Mouse (Mus musculus): ENCODE data around the gene Usp48. TPM values are rescaled to one million over a fixed set of nuclear protein-coding genes. Genes with fewer than 3 reads are reported as not detected.
A peak's percentile ranks its signal among the peaks of the same experiment; 100 is the strongest.
"Not testable (repeated sequence)": the region's sequence is repeated elsewhere in the genome, so short reads cannot be mapped to it uniquely, and the experiment has no call there.

Gene Usp48
- 100 to 1,000 TPM; 139 to 150 TPM for total RNA-seq (2021)
- long read RNA-seq, experiment 1, full-length matches to known transcripts = 5 of 23 reads
- long read RNA-seq, experiment 1, partial matches to known transcripts = 4 of 23 reads
- long read RNA-seq, experiment 1, other reads (novel, unspliced or antisense) = 14 of 23 reads
- long read RNA-seq, experiment 2, full-length matches to known transcripts = 15 of 100 reads
- long read RNA-seq, experiment 2, partial matches to known transcripts = 25 of 100 reads
- long read RNA-seq, experiment 2, other reads (novel, unspliced or antisense) = 60 of 100 reads

DNA sequence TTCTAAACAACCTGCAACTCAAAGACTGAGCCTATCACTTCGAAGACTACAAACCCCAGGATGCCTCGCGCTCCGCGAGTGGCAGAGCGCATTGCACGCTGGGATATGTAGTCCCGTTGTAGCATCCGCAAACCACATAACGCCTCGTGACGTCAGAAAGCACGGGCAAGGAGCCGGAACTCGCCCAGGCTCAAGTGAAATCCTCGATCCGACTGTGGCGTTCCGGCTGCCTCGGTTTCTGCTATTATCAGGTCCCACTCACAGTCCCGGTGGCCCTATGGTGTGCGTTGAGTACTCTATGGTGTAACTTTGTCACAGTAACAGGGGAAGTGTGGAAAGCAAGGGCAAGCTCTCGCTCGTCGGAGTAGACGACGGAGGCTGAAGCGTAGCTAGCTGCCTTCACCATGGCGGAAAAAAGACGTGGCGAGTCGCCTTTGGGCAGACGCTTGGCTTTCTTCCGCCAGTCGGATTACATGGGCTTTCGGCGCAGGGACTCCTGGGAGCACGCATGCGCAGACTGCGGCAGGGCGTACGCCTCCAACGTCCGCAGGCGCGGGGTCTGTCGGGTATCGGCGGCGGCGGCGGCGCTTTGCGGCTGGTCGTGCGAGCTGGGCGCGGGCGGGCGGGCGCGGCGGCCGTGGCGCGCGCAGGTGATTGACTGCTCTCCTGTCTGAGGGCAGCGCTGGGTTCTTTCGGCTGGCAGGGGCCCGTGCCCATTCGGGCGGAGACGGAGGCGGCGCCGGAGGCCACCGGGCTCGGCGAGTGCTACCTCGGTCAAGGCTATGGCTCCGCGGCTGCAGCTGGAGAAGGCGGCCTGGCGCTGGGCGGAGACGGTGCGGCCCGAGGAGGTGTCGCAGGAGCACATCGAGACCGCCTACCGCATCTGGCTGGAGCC lies at the start of gene Usp48:
Gene Usp48 (plus strand): TSS at position 155 of the 895 bp plus-strand sequence.
- peak; percentile 97 for DNase-seq (ENCODE audit: low spot score in 2 of 2)

DNA sequence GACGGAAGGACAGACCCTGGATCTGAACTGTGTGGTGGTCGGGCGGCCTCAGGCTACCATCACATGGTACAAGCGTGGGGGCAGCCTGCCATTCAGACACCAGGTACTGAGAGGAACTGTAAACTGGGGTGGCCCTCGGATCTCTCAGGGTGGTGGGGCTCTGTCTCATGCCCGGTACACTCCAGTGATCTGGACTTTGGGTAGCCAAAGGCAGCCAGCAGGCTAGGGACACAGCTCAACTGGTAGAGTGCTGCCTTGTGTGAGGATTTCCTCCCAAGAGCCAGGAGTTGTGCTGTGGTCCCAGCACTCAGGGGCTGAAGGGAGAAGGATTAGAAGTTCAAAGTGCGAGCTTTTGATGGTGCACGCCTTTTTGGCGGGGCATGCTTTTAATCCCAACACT lies 48.0 kb upstream of the Usp48 start:
- no peak for DNase-seq (ENCODE audit: low spot score in 2 of 2)

DNA sequence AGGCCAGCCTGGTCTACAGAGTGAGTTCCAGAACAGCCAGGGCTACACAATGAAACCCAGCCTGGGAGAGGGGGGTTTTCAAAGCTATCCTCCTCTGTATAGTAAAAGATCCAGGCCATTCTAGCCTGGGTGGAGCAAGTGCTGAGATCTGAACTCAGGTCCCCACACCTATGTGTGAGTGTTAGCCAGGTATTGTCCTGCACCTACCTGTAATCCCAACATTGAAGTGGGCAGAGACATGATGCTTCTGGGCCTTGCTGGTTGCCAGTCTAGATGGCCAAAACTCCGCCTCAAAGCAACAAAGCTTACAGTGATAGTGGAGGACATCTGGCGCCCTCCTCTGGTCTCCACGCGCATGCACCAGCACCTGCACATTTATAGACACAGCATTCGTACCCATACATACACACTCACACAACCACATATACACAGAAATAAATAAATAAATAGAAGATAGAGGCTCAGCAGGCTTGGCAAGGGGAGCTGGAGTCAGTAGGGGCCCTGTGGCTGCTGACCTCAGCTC lies 47.5 kb upstream of the Usp48 start:
- no peak for DNase-seq (ENCODE audit: low spot score in 2 of 2)

DNA sequence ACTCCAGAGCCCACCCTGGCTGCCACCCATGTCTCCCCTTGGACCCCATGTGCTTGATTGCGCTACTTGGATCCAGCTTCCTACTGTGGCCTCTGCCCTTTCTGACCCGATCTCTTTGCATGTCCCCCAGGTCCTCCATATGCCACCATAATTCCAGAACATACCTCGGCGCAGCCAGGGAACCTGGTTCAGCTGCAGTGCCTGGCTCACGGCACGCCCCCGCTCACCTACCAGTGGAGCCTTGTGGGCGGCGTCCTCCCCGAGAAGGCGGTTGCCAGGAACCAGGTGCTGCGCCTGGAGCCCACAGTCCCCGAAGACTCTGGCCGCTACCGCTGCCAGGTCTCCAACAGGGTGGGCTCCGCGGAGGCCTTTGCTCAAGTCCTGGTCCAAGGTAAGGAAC lies 40.1 kb upstream of the Usp48 start:
- DNase-seq (ENCODE audit: low spot score in 2 of 2) = no peak

DNA sequence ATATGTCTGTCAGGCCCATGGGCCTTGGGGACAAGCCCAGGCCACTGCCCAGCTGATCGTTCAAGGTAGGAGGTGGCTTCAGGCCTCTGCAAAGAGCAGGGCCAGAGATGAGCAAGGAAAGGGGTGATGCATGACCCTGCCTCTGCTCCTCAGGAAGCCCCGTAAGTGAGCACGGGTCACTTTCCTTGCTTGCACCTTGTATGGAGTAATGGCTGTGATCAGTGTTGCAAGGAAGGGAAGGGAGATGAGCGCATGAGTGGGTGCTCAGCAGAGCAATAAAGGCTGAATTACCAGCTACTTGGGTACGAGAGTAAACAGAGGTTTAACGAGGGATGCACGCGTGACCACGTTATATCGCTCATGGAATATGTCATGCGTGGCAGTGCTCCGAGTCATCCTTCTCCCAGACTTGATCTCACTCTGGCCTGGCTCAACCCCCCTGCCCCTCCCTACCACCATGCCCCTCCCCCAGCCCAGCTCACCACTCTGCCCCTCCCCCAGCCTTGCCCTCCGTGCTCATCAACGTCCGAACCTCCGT lies 36.8 kb upstream of the Usp48 start:
- DNase-seq (ENCODE audit: low spot score in 2 of 2) = no peak

DNA sequence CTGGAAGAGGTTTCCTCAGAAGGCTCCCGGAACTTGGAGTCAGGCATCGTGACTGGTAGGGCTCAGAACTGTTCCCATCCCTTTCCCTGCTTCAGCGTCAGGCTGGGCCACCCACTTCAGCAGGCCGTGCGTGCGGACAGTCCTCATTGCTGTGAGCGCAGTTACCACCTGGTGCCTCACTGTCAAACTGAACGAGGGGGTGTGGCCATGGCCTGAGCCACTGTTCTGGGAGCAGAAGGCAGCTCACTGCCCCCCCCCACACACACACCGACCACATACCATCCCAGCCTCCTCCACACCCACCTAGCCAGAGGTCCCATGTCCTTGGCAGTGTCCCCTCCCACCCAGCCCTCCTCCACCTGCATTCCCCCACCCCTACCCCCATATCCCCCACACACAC lies 23.7 kb upstream of the Usp48 start:
- DNase-seq (ENCODE audit: low spot score in 2 of 2) = no peak

DNA sequence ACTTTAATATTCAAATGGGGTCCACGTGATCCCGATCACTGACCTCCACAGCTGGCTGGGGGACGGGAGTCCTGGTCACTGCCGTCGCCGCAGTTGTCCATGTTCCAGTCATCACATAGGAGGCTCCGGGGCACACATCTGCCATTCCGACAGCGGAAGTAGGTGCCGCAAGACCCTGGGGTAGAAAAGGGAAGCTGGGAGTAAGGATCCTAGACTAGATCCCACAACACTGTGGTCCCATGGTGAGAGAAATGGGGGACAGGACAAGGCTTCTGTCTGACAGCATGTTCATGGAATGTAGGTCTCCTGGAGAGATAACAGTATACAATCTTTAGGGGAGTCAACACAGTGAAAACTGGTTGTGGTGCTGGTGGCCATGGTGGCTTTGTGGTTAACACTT lies 19.1 kb upstream of the Usp48 start, which contains the start of gene Ldlrad2:
Gene Ldlrad2 (minus strand): TSS at position 101 of the 400 bp plus-strand sequence.
- DNase-seq (ENCODE audit: low spot score in 2 of 2) = no peak

DNA sequence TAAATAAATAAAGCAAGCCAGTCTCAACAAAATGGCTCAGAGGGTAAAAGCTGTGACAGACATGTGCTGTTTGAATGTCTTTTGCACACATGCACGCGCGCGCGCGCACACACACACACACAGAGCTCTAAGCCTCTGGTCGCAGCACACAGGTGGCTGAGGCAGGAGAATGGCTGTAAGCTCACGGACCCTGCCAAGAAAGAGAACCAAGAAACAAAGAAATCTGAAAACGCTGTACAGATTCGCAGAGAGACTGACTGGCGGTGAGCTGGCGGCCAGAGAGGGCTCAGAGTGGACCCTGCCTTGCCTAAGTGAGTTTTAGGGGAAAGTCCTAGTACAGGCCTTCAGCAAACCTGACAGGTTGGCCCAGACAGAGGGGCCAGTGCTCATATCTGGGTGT lies 16.1 kb upstream of the Usp48 start:
- DNase-seq (ENCODE audit: low spot score in 2 of 2) = no peak

DNA sequence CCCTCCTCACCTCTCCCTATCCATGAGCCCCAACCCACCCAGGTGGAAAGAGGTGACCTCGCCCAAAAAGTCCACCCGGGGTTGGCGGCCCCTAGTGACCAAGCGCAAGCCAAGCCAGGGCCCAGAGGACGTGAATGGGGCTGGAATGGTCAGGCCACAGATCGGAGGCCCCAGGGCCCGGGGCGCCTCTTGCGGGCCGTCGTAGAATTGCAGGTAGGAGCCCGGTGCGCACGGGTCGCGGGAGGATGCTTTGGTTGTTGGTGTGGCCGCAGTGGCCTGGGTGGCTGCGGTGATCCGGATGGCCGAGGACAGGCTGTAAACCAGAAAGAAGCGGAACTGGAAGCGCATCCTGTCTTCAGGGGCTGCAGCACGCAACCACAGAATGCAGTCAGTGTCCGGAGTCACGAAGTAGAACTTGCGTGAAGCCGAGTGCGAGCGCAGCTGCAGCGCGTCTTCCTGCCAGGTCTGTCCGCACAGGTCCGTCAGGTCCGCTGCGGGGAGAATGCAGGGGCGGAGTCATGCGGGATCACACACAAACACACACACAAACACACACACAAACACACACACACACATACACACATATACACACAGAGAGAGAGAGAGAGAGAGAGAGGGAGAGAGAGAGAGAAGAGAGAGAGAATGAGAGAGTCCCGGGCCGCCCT lies 15.2 kb upstream of the Usp48 start:
- peak; percentile 29 to 30 for DNase-seq (ENCODE audit: low spot score in 2 of 2)

DNA sequence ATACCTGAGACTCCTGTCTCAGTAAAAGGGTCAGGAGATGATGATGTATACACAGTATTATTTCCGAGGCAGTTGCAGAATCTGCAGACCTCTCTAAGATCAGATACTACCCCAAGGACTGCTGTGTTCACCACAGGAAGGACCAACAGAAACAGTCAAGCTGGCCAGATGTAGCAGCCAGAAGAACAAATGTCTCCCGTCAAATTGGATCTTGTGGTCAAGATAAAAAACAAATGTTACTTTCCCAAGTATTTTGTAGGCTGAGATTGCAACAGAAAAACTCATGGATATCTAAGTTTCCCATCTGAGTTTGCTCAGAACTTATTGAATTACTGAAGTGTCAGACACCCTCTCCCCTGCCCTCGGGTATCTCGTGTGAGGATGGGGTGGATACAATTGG lies 13.8 kb upstream of the Usp48 start:
- DNase-seq (ENCODE audit: low spot score in 2 of 2) = no peak

DNA sequence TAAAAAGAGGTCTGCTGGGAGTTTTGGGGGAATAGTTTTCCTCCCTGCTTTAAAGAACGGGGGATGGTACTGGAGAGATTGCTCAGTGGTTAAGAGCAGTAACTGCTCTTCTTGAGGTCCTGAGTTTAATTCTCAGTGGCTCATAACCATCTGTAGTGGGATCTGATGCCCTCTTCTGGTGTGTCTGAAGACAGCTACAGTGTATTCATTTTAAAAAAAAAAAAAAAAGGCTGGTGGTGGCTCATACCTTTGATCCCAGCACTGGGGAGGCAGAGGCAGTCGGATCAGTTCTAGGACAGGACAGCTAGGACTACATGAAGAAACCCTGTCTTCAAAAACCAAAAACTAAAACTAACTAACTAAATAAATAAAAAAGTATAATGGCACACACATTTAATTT lies 13.3 kb upstream of the Usp48 start:
- no peak for DNase-seq (ENCODE audit: low spot score in 2 of 2)

DNA sequence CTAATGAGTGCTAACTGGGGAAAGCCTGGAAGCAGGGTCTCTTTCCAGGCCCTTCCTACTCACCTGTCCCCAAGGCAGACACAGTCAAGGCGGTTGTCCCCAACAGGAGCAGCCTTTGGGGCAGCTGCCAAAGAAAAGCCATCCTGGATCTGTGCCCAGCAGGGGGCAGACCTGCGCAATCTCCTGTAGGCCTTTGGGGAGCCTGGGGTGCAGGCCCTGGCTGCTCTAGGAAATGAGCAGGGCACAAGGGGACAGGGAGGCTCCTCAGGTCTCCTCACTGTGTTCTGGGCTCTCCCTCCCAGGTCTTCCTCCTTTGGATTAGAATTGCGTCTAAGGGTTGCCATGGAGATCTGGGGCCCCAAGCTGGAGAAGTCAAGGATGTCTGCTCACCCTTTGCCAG lies 11.7 kb upstream of the Usp48 start:
- DNase-seq (ENCODE audit: low spot score in 2 of 2) = peak in 1 of 2 experiments; percentile 39

DNA sequence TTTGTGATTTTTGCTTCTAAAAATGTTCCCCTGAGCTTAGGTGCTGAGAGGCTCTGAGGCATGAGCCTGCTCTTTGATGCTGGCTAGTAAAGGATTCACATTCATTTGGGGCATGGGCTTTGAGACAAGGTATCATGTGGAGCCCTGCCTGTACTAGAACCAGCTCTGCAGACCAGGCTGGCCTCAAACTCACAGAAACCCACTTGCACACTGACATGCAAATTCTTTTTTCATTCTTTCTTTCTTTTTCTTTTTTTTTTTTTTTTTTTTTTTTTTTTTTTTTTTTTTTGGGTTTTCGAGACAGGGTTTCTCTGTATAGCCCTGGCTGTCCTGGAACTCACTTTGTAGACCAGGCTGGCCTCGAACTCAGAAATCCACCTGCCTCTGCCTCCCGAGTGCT lies 4.5 kb upstream of the Usp48 start:
- not testable (repeated sequence) for DNase-seq (ENCODE audit: low spot score in 2 of 2)

DNA sequence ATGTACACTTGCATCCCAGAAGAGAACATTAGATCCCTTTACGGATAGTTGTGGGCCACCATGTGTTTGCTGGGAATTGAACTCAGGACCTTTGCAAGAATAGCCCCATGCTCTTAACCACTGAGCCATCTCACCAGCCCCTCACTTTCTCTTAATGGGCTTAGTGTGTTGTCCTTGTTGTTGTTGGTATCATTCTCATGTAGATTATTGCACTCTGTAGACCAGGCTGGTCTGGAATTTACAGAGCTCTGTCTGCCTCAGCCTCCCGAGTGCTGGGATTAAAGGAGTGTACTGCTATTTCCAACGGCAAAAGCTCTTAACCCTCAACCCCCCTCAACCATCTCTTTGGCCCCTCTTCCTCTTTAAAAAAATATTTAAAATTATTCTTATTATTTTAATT lies 4.0 kb upstream of the Usp48 start:
- no peak for DNase-seq (ENCODE audit: low spot score in 2 of 2)

DNA sequence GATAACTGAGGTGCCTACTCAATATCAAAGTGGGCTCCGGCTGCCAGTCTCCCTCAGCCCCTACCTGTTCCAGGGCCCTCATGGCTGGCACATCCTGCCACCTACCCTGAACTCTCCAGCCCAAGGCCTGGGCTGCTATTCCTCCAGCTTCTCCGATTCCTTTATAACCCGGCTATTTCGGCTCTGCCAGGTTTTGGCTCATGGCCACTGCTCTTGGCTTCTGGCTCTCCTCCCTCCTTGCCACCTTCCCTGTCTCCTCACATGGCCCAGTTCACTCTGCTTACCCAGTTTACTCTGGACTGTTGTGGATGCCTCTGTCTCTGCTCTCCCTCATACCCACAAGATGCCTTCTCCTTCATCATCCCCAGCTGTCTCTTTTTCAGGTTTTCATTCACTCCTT lies 2.6 kb upstream of the Usp48 start:
- DNase-seq (ENCODE audit: low spot score in 2 of 2) = no peak

DNA sequence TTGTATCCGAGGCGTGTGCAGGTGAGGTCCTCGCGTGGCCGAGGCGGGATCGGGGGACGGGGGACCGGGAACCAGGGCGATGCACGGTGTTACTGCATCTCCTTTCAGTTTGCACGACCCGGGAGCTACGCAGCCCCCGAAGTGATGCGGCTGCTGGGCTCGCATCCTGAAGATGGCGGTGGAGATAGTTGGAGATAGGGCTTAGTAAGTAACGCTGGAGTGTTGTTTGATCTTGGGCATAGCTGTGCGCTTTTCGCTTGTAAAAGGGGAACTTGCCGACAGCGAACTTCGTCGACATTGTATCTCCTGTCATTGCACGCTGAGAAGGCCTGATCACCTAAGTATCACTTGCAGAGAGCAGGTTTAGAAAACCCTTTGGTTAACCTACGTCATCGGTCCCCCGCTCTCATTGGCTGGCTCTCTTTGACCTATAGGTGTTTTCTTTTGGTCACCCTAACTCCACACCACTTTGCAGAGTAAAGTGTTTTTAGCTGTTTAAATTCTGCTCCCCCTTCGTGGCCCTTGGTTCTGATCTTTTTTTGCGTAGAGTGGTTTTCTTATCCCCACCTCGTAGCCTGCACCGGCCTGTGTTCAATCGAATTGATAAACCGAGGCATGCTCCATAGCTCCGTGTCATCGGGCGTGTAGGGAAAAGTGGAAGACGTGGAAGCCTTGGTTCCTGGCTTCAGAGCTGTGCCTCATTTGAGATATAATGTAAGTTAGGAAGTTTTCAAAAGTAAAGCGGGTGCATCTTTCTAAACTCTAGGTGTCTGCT lies 1.1 kb downstream of the Usp48 start:
- peak in 1 of 2 experiments; percentile 12 for DNase-seq (ENCODE audit: low spot score in 2 of 2)

DNA sequence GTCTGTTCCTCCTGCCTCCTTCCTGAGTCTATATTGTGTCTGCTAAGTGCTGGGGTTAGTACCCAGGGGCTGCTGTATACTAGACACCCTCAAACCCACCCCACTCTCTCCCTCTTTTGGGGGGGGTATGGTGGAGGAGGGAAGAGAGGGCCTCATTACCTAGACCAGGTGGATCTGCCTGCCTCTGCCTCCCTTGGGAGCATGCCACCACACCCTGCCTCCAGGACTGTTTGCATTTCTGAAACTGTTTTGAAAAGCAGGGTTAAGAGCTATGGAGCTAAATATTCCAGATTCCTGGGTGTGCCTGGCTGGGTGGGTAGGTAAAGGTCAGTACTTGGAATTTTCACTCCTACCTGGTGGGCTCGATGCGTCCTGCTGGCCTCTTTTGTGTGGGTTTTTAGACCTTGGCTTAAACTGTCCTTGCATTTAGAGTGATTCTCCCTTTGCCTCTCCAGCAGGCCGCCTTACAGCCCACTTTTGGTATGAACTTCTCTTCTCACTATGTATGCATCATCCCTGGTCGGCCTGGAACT lies 3.6 kb downstream of the Usp48 start:
- no peak for DNase-seq (ENCODE audit: low spot score in 2 of 2)

DNA sequence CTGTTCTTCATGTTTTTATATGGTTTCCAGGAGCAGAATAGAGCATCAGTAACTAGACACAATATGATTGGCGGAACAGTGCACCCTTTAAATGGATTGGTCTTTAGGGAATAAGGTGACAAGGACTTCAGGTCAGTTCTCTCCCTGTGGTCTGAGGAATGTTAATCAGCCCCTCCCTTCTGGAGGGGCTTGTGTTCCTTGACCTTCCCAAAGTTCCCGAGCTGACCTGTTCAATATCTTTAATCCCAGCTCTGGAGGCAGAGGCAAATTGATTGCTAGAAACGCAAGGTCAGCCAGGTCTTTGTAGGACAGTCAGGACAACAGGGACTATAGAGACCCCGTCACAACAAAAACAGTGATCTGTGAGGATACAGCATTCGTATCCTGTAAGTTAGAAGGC lies 5.0 kb downstream of the Usp48 start:
- DNase-seq (ENCODE audit: low spot score in 2 of 2) = no peak

DNA sequence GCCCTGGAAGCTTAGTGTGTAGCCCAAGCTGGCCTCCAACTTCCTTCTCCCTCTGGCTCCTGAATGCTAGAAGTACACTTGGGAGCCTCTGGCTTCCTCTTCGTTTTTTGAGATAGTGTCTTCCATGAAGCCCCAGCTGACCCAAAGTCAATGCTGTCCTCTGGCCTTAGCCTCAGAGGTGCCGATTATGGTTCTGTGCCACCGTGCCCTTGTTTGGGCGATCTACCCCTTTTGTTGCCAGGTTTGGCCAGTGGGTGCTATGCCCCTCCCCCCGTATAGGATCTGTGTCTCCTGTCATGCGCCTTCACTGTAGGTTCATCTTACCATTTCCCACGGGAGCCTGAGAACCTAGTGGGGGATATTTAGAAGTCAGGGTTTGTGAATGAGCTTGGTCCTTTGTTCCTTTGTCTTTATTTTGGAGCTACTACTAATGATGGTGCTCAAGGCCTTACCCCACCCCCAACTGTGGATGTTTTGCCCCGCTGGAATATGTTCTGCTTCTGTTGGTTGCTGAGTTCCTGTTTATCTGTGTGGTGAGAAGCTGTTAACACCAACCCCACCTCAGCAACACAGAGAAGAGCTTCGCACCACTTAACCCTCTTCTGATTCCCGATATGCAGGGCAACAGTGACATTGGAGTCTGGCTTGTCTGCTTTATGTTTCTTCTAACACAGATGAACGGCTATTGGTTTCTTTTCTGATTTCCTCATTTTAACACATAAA lies 10.1 kb downstream of the Usp48 start:
- no peak for DNase-seq (ENCODE audit: low spot score in 2 of 2)

DNA sequence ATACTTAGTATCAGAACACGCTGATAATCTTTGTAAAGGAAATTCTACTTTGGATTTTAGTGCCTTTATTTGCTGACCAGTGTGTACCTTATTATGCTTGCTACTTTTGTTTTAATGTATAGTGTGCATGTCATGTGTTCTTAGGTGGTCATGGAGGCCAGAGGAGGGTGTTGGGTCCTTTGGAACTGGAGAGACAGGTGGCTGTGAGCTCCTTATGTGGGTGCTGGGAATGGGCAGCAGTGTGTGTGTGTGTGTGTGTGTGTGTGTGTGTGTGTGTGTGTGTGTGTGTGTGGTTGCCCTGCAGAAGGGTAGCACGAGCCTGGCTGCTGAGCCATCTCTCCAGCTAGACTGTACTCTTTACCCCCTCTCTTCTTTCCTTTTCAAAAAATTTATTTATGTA lies 13.5 kb downstream of the Usp48 start:
- no peak for DNase-seq (ENCODE audit: low spot score in 2 of 2)
